Mouse (Mus musculus): ENCODE measurements around the gene Rufy2.

Rufy2 gene

GRCm38 (mm10) chr10:62980039-62980954, at the start of gene Rufy2:
Gene Rufy2 (plus strand): TSS chr10:62980223.
- peak; percentile 34 for DNase-seq (ENCODE audit: low read depth, low spot score)

GRCm38 (mm10) chr10:62932381-62932780, 47.6 kb upstream of the Rufy2 start:
- DNase-seq (ENCODE audit: low read depth, low spot score), result no peak

- no peak for DNase-seq (ENCODE audit: low read depth, low spot score)
These were observed 34.9 kb upstream of the Rufy2 start for GRCm38 (mm10) chr10:62944975-62945580.

- DNase-seq (ENCODE audit: low read depth, low spot score), result peak; percentile 75
These were observed 33.1 kb upstream of the Rufy2 start, which contains the start of gene Dna2 for GRCm38 (mm10) chr10:62946738-62947471. Gene Dna2 (plus strand): TSS chr10:62947026.

- DNase-seq (ENCODE audit: low read depth, low spot score), result no peak
These were observed 31.5 kb upstream of the Rufy2 start for GRCm38 (mm10) chr10:62948551-62948950.

- DNase-seq (ENCODE audit: low read depth, low spot score), result no peak
These were observed 16.1 kb upstream of the Rufy2 start for GRCm38 (mm10) chr10:62963956-62964355.

- no peak for DNase-seq (ENCODE audit: low read depth, low spot score)
These were observed 14.2 kb upstream of the Rufy2 start for GRCm38 (mm10) chr10:62965796-62966195.

- no peak for DNase-seq (ENCODE audit: low read depth, low spot score)
These were observed 13.7 kb upstream of the Rufy2 start for GRCm38 (mm10) chr10:62966291-62966690.

- no peak for DNase-seq (ENCODE audit: low read depth, low spot score)
These were observed 8.2 kb upstream of the Rufy2 start for GRCm38 (mm10) chr10:62971821-62972220.

- DNase-seq (ENCODE audit: low read depth, low spot score), result no peak
These were observed 370 bp upstream of the Rufy2 start for GRCm38 (mm10) chr10:62979667-62980038.

GRCm38 (mm10) chr10:62984072-62984471, 4.0 kb downstream of the Rufy2 start:
- DNase-seq (ENCODE audit: low read depth, low spot score), result no peak

- no peak for DNase-seq (ENCODE audit: low read depth, low spot score)
These were observed 4.5 kb downstream of the Rufy2 start for GRCm38 (mm10) chr10:62984495-62984894.

- peak; percentile 55 for DNase-seq (ENCODE audit: low read depth, low spot score)
These were observed 7.3 kb downstream of the Rufy2 start for GRCm38 (mm10) chr10:62987341-62987740.

GRCm38 (mm10) chr10:62990636-62991035, 10.6 kb downstream of the Rufy2 start:
- no peak for DNase-seq (ENCODE audit: low read depth, low spot score)

- DNase-seq (ENCODE audit: low read depth, low spot score), result no peak
These were observed 14.0 kb downstream of the Rufy2 start for GRCm38 (mm10) chr10:62993991-62994390.

GRCm38 (mm10) chr10:63000584-63000983, 20.6 kb downstream of the Rufy2 start:
- DNase-seq (ENCODE audit: low read depth, low spot score), result no peak

GRCm38 (mm10) chr10:63003252-63003651, 23.2 kb downstream of the Rufy2 start:
- no peak for DNase-seq (ENCODE audit: low read depth, low spot score)

GRCm38 (mm10) chr10:63004556-63004955, 24.5 kb downstream of the Rufy2 start:
- DNase-seq (ENCODE audit: low read depth, low spot score), result no peak

- DNase-seq (ENCODE audit: low read depth, low spot score), result no peak
These were observed 28.2 kb downstream of the Rufy2 start for GRCm38 (mm10) chr10:63008193-63008592.

- no peak for DNase-seq (ENCODE audit: low read depth, low spot score)
These were observed 30.2 kb downstream of the Rufy2 start for GRCm38 (mm10) chr10:63010268-63010667.

GRCm38 (mm10) chr10:63011556-63011955, 31.5 kb downstream of the Rufy2 start:
- DNase-seq (ENCODE audit: low read depth, low spot score), result no peak

GRCm38 (mm10) chr10:63013476-63013875, 33.5 kb downstream of the Rufy2 start:
- DNase-seq (ENCODE audit: low read depth, low spot score), result no peak
